Mouse (Mus musculus): ENCODE measurements at regions not wholly inside any gene's neighbourhood (a gene's known extent, or its start where the extent isn't known, plus 50 kb on each side); places are given as distances from the start of the nearest gene placed in this dataset.

DNA sequence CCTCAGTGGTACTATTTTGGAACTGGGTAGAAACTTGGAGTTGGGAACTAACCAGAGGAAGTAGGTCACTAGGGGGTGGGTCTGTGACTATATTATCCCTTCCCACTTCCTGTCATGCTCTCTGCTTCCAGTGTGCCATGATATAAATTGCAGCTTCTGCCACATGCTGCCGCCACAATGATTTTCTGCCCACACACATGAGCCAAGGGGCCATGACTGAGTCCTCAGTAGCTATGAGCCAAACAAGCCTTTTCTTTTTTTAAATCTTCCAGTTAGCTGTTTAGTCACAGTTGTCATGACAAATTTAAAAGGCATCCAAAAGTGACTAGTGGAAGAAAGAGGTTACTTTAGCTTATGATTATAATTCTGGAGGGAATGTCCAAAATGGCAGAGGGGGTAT is 143.0 kb downstream of the Ankrd50 start:
- no peaks in the 10 kb centered on the region for H3K27me3 ChIP-seq (ENCODE audit: control insufficient read depth, insufficient read depth, low read length)
- no peaks in the 10 kb centered on the region for H3K9me3 ChIP-seq (ENCODE audit: control insufficient read depth, low read length)
- no peaks in the 10 kb centered on the region for H3K4me1 ChIP-seq (ENCODE audit: control insufficient read depth in 2 of 2, insufficient read depth in 2 of 2, low read length in 2 of 2)
- ATAC-seq (ENCODE audit: insufficient number of reproducible peaks, insufficient read depth, low FRiP score, low read depth): no peak
- 86% methylated on average over 1 of the region's 1 CpGs for WGBS
- H3K4me3 ChIP-seq (ENCODE audit: control insufficient read depth in 1 of 2, insufficient read depth in 1 of 2, low read depth in 1 of 2, low read length in 2 of 2): no peak overlapping the region
- no peak overlapping the region for H3K9ac ChIP-seq (ENCODE audit: low read length)
- no peak overlapping the region for H3K4me2 ChIP-seq (ENCODE audit: low read length)
- H3K36me3 ChIP-seq (ENCODE audit: control insufficient read depth, insufficient read depth, low read length): no peaks in the 10 kb centered on the region
- H3K27ac ChIP-seq (replicated peaks in 1 of 2; ENCODE audit: control insufficient read depth in 1 of 2, insufficient read depth in 1 of 2, low read depth in 2 of 2, low read length in 2 of 2): no peak overlapping the region

DNA sequence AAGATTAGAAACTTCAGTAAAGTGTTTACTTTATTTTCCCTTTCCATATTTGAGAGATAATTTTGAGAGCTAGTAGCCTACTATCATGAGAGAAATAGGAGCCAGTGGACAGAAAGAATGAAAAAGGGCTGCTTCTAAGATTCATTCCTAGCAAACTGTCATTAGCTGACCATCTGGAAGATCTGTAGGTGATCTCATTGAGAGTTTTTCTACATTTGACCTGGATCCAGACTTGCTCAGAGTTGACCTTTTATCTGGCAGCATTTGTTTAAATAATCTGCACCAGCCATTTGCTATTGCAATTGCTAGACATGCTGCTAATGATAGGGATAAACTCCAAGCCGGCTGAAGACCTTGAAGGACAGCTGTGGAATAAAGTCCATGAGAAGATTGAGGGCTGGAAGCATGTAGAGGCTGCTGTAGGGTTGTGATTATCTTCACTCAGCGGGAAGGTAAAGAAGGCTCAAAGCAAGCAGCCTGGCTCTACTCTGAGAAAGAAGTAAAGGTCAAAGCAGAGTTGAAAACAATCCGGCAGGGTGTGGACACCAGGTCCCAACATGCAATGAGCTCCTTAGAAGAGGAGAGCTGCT is 151.2 kb downstream of the Ankrd50 start:
- H3K9me3 ChIP-seq (ENCODE audit: control insufficient read depth, low read length): no peaks in the 10 kb centered on the region
- 71% methylated on average over 3 of the region's 3 CpGs for WGBS
- no peaks in the 10 kb centered on the region for H3K36me3 ChIP-seq (ENCODE audit: control insufficient read depth, insufficient read depth, low read length)
- no peaks in the 10 kb centered on the region for H3K27me3 ChIP-seq (ENCODE audit: control insufficient read depth, insufficient read depth, low read length)
- no peak overlapping the region for H3K9ac ChIP-seq (ENCODE audit: low read length)
- H3K4me2 ChIP-seq (ENCODE audit: low read length): no peak overlapping the region
- no peak overlapping the region for H3K27ac ChIP-seq (replicated peaks in 1 of 2; ENCODE audit: control insufficient read depth in 1 of 2, insufficient read depth in 1 of 2, low read depth in 2 of 2, low read length in 2 of 2)
- H3K4me3 ChIP-seq (ENCODE audit: control insufficient read depth in 1 of 2, insufficient read depth in 1 of 2, low read depth in 1 of 2, low read length in 2 of 2): no peak overlapping the region
- no peak for ATAC-seq (ENCODE audit: insufficient number of reproducible peaks, insufficient read depth, low FRiP score, low read depth)
- H3K4me1 ChIP-seq (ENCODE audit: control insufficient read depth in 2 of 2, insufficient read depth in 2 of 2, low read length in 2 of 2): no peaks in the 10 kb centered on the region; a peak in 1 of 4 replicates

DNA sequence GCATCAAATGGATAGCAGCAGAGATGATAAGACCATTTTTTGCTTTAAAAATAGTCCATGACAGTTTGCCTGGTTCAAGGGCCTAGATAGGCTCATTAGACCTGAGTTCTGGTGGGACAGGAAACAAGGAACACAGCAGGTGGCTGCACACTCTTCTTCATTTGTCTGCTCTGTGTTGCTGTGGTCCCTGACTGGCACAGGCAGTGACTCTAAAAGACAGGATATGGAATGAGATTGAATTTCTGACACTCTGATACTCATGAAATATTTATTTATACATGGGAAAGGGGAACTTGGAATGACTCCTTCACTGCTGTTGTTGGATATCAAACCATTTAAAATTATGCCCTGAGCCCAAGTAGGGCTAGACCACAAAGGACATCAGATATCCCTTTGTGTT is 153.5 kb downstream of the Ankrd50 start:
- H3K36me3 ChIP-seq (ENCODE audit: control insufficient read depth, insufficient read depth, low read length): no peaks in the 10 kb centered on the region
- H3K27me3 ChIP-seq (ENCODE audit: control insufficient read depth, insufficient read depth, low read length): no peaks in the 10 kb centered on the region
- H3K4me2 ChIP-seq (ENCODE audit: low read length): no peak overlapping the region
- no peak overlapping the region for H3K27ac ChIP-seq (replicated peaks in 1 of 2; ENCODE audit: control insufficient read depth in 1 of 2, insufficient read depth in 1 of 2, low read depth in 2 of 2, low read length in 2 of 2)
- no peaks in the 10 kb centered on the region for H3K9me3 ChIP-seq (ENCODE audit: control insufficient read depth, low read length)
- H3K9ac ChIP-seq (ENCODE audit: low read length): no peak overlapping the region
- no peak overlapping the region for H3K4me3 ChIP-seq (ENCODE audit: control insufficient read depth in 1 of 2, insufficient read depth in 1 of 2, low read depth in 1 of 2, low read length in 2 of 2)
- no peaks in the 10 kb centered on the region; a peak in 1 of 4 replicates for H3K4me1 ChIP-seq (ENCODE audit: control insufficient read depth in 2 of 2, insufficient read depth in 2 of 2, low read length in 2 of 2)
- no peak for ATAC-seq (ENCODE audit: insufficient number of reproducible peaks, insufficient read depth, low FRiP score, low read depth)

DNA sequence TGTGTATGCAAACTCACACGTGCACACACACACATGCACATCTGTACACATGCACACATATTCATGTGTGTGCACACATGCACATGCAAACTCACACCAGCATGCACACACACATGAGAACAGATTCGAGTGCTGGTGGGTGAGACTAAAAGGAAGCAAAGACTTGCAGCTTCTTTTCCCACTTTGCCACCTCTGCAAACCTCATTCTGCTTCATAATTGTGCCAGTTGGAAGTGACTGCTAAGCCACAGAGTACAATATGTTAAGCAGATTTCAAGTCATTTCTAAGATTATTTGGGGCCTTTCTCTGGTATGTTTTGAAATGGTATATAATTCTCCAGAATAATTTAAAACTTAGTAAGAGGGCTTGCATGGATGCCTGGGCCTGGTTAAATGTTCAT is 157.4 kb downstream of the Ankrd50 start:
- no peaks in the 10 kb centered on the region; a peak in 1 of 4 replicates for H3K4me1 ChIP-seq (ENCODE audit: control insufficient read depth in 2 of 2, insufficient read depth in 2 of 2, low read length in 2 of 2)
- H3K36me3 ChIP-seq (ENCODE audit: control insufficient read depth, insufficient read depth, low read length): no peaks in the 10 kb centered on the region
- no peak overlapping the region for H3K27ac ChIP-seq (replicated peaks in 1 of 2; ENCODE audit: control insufficient read depth in 1 of 2, insufficient read depth in 1 of 2, low read depth in 2 of 2, low read length in 2 of 2)
- H3K4me3 ChIP-seq (ENCODE audit: control insufficient read depth in 1 of 2, insufficient read depth in 1 of 2, low read depth in 1 of 2, low read length in 2 of 2): no peak overlapping the region
- no peak for ATAC-seq (ENCODE audit: insufficient number of reproducible peaks, insufficient read depth, low FRiP score, low read depth)
- no peak overlapping the region for H3K9ac ChIP-seq (ENCODE audit: low read length)
- H3K27me3 ChIP-seq (ENCODE audit: control insufficient read depth, insufficient read depth, low read length): no peaks in the 10 kb centered on the region
- no peaks in the 10 kb centered on the region for H3K9me3 ChIP-seq (ENCODE audit: control insufficient read depth, low read length)
- H3K4me2 ChIP-seq (ENCODE audit: low read length): no peak overlapping the region
- 73% methylated on average over 2 of the region's 2 CpGs for whole genome bisulfite sequencing

DNA sequence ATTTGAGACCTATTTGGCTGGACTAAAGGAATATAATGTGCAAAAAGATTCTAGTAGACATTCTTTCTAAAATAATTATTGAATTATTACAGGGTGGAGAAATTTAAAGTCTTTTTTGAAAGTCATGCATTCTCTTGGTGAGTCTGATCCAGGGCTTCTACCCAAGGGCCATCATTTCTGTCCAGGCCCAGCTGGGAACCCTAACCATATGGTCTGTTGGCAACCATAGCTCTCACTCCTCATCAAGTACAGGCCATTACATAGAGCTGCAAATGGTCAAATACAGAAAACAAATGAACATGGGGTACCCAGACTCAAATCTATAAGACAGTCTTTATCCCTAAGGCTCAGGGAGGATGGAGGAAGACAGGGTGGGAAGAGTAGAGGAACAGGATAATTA is 158.4 kb downstream of the Ankrd50 start:
- Histone ChIP-seq H3K4me1 (ENCODE audit: control insufficient read depth in 2 of 2, insufficient read depth in 2 of 2, low read length in 2 of 2) (no peaks in the 10 kb centered on the region; a peak in 1 of 4 replicates), H3K4me3 (ENCODE audit: control insufficient read depth in 1 of 2, insufficient read depth in 1 of 2, low read depth in 1 of 2, low read length in 2 of 2) (no peak overlapping the region), H3K4me2 (ENCODE audit: low read length) (no peak overlapping the region), H3K9ac (ENCODE audit: low read length) (no peak overlapping the region), H3K27ac (replicated peaks in 1 of 2; ENCODE audit: control insufficient read depth in 1 of 2, insufficient read depth in 1 of 2, low read depth in 2 of 2, low read length in 2 of 2) (no peak overlapping the region), H3K9me3 (ENCODE audit: control insufficient read depth, low read length) (no peaks in the 10 kb centered on the region), H3K36me3 (ENCODE audit: control insufficient read depth, insufficient read depth, low read length) (no peaks in the 10 kb centered on the region), H3K27me3 (ENCODE audit: control insufficient read depth, insufficient read depth, low read length) (no peaks in the 10 kb centered on the region)
- no peak for ATAC-seq (ENCODE audit: insufficient number of reproducible peaks, insufficient read depth, low FRiP score, low read depth)

DNA sequence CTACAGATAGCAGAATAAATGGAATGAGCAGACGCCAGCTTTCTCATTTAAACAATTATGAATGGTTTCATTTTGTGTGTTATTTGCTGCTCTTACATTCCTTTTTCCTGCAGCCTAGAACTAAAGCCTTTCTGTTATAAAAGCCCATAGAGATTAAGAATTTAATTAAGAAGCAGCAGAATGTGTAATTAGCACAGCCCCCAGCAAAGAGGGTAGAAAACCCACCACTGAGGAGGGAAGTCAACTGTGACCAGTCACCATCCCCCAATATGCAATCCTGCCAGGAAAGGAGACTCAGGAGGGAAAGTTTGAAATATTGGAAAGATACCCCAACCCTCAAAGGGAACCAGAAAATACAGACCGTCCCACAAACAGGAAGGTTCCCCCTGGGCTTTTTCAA is 160.0 kb downstream of the Ankrd50 start:
- Histone ChIP-seq H3K9ac (ENCODE audit: low read length) (no peak overlapping the region), H3K4me2 (ENCODE audit: low read length) (no peak overlapping the region), H3K27ac (replicated peaks in 1 of 2; ENCODE audit: control insufficient read depth in 1 of 2, insufficient read depth in 1 of 2, low read depth in 2 of 2, low read length in 2 of 2) (no peak overlapping the region), H3K4me1 (ENCODE audit: control insufficient read depth in 2 of 2, insufficient read depth in 2 of 2, low read length in 2 of 2) (no peaks in the 10 kb centered on the region), H3K27me3 (ENCODE audit: control insufficient read depth, insufficient read depth, low read length) (no peaks in the 10 kb centered on the region), H3K36me3 (ENCODE audit: control insufficient read depth, insufficient read depth, low read length) (no peaks in the 10 kb centered on the region), H3K9me3 (ENCODE audit: control insufficient read depth, low read length) (no peaks in the 10 kb centered on the region), H3K4me3 (ENCODE audit: control insufficient read depth in 1 of 2, insufficient read depth in 1 of 2, low read depth in 1 of 2, low read length in 2 of 2) (no peak overlapping the region)
- WGBS: 77% methylated on average over 2 of the region's 2 CpGs
- ATAC-seq (ENCODE audit: insufficient number of reproducible peaks, insufficient read depth, low FRiP score, low read depth): no peak

DNA sequence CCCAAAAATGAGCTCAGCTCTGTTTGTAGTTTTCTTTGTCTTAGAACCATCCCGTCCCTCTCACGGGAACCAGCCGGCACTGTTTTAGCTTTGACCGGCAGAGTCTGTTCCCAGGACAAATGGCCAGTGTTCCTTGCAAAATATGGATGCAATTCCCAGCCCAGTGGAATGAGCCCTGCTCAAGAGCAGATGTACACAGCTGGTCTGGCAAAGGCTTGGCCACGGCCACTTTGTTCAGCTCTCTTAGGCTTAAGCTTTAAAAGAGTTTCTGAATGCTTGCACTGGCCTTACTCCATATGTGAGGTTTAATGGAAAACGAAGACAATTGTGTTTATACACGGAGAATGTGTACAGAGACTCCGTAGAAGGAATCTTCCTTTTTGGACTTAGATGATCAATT is 162.2 kb downstream of the Ankrd50 start:
- no peak overlapping the region for H3K4me3 ChIP-seq (ENCODE audit: control insufficient read depth in 1 of 2, insufficient read depth in 1 of 2, low read depth in 1 of 2, low read length in 2 of 2)
- H3K9me3 ChIP-seq (ENCODE audit: control insufficient read depth, low read length): no peaks in the 10 kb centered on the region
- no peaks in the 10 kb centered on the region for H3K27me3 ChIP-seq (ENCODE audit: control insufficient read depth, insufficient read depth, low read length)
- H3K36me3 ChIP-seq (ENCODE audit: control insufficient read depth, insufficient read depth, low read length): no peaks in the 10 kb centered on the region
- no peaks in the 10 kb centered on the region for H3K4me1 ChIP-seq (ENCODE audit: control insufficient read depth in 2 of 2, insufficient read depth in 2 of 2, low read length in 2 of 2)
- H3K9ac ChIP-seq (ENCODE audit: low read length): no peak overlapping the region
- no peak overlapping the region for H3K27ac ChIP-seq (replicated peaks in 1 of 2; ENCODE audit: control insufficient read depth in 1 of 2, insufficient read depth in 1 of 2, low read depth in 2 of 2, low read length in 2 of 2)
- no peak for ATAC-seq (ENCODE audit: insufficient number of reproducible peaks, insufficient read depth, low FRiP score, low read depth)
- no peak overlapping the region for H3K4me2 ChIP-seq (ENCODE audit: low read length)
- 64% methylated on average over 8 of the region's 8 CpGs for WGBS

DNA sequence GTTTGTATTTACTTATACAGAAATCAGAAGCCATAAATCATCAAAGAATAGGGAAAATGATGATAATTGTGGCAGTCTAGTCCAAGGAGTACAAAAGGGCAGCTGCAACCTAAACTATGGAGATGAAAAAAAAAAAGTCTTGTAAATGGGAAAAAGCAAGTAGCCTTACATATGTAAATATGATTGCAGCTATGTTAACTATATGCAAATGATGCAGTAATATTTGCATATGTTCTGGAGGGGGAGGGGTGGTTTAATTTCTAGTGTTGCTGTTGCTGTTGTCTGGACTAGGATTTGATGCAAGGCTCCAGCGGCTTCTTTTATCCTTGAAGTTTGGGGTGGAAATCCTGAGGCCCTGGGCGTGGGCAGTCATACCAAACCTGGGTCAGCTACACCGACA is 163.0 kb downstream of the Ankrd50 start:
- Histone ChIP-seq H3K27me3 (ENCODE audit: control insufficient read depth, insufficient read depth, low read length) (no peaks in the 10 kb centered on the region), H3K9ac (ENCODE audit: low read length) (no peak overlapping the region), H3K27ac (replicated peaks in 1 of 2; ENCODE audit: control insufficient read depth in 1 of 2, insufficient read depth in 1 of 2, low read depth in 2 of 2, low read length in 2 of 2) (no peak overlapping the region), H3K4me2 (ENCODE audit: low read length) (no peak overlapping the region), H3K4me3 (ENCODE audit: control insufficient read depth in 1 of 2, insufficient read depth in 1 of 2, low read depth in 1 of 2, low read length in 2 of 2) (no peak overlapping the region), H3K9me3 (ENCODE audit: control insufficient read depth, low read length) (no peaks in the 10 kb centered on the region), H3K36me3 (ENCODE audit: control insufficient read depth, insufficient read depth, low read length) (no peaks in the 10 kb centered on the region), H3K4me1 (ENCODE audit: control insufficient read depth in 2 of 2, insufficient read depth in 2 of 2, low read length in 2 of 2) (peaks cover 0 to 2% of the 10 kb centered on the region in 2 experiments; a peak in 1 of 4 replicates)
- ATAC-seq (ENCODE audit: insufficient number of reproducible peaks, insufficient read depth, low FRiP score, low read depth): no peak
- 87% methylated on average over 3 of the region's 3 CpGs for WGBS

Data from heart, embryonic 14.5 days (tissue).